Mouse (Mus musculus): Measurements from ENCODE around the gene Paqr8.

- TF ChIP-seq POLR2A (IDR thresholded peaks at IDR 0.05; ENCODE audit: low read depth, low read length) (no peak), CTCF (conservative IDR thresholded peaks at IDR 0.05; ENCODE audit: insufficient read depth, insufficient read length, low read depth, low read length) (no peak)
Observed at GRCm38 (mm10) chr1:20919728-20920127, 29.3 kb downstream of the Paqr8 start.

Data from kidney, adult 2 months (tissue).